Mouse (Mus musculus) stomach, embryonic 15.5 days (tissue): ENCODE data around the gene Ier3. TPM values are rescaled to one million over a fixed set of nuclear protein-coding genes. Genes with fewer than 3 reads are reported as not detected.

Experiments used
- ATAC-seq: fragments of 200-750 bp; cut with Nextera tagmentation; 2 replicates; pipeline ENCODE4 v1.8.0; 2017; ENCODE audit warnings: low read depth, moderate number of reproducible peaks, moderate TSS enrichment; ENCODE audit not compliant: insufficient read depth, low FRiP score
- H3K27ac ChIP-seq: fragments of 300-500 bp; sonication (generic); 2 replicates; pipeline ENCODE4 v1.5.1; 2015; ENCODE audit warnings: mild to moderate bottlenecking, inconsistent platforms
- H3K27me3 ChIP-seq: fragments of 300-500 bp; sonication (generic); replicated peaks from 2 replicates; pipeline ENCODE4 v1.6.1; 2015; ENCODE audit warnings: inconsistent platforms
- H3K36me3 ChIP-seq: fragments of 300-500 bp; sonication (generic); 2 replicates; pipeline ENCODE4 v1.6.1; 2015; ENCODE audit warnings: inconsistent platforms
- H3K4me1 ChIP-seq: fragments of 300-500 bp; sonication (generic); 2 replicates; pipeline ENCODE4 v1.6.1; 2015; ENCODE audit warnings: inconsistent platforms
- H3K4me2 ChIP-seq: fragments of 300-500 bp; sonication (generic); 2 replicates; pipeline ENCODE4 v1.6.1; 2015; ENCODE audit warnings: mild to moderate bottlenecking, inconsistent platforms
- H3K4me3 ChIP-seq: fragments of 300-500 bp; sonication (generic); replicated peaks from 2 replicates; pipeline ENCODE4 v1.5.1; 2015; ENCODE audit warnings: inconsistent platforms
- H3K9ac ChIP-seq: fragments of 300-500 bp; sonication (generic); 2 replicates; pipeline ENCODE4 v1.6.1; 2015; ENCODE audit warnings: inconsistent platforms
- H3K9me3 ChIP-seq: fragments of 300-500 bp; sonication (generic); 2 replicates; pipeline ENCODE4 v1.6.1; 2016; ENCODE audit warnings: inconsistent platforms
- WGBS: fragments of 180-500 bp; shearing (Covaris S2); methylation state at CpG from one replicate; pipeline ENCODE4 v1.1.7; 2015; 5-methylcytosine and 5-hydroxymethylcytosine counted together
- microRNA-seq: library from miRNA; unstranded; fragments of <30 nt; microRNA quantifications from one replicate; pipeline ENCODE4, GENCODE M21; 2016
- polyA plus RNA-seq: library from polyadenylated mRNA; unstranded; fragments of >200 nt; fragmentation: Nextera tagmentation; extraction: Ambion mirVana; gene quantifications from 2 replicates; pipeline ENCODE4 v1.2.1, GENCODE M21; 2015

The Ier3 gene
- polyA plus RNA-seq, 1 experiment from 2014 or later: 16.7 TPM

- no peaks in the 10 kb centered on the region for H3K27me3 ChIP-seq
- no peak for ATAC-seq
- WGBS: 64% methylated on average over 8 of the region's 8 CpGs
- H3K9me3 ChIP-seq: no peaks in the 10 kb centered on the region
- 0 out of 2 replicates have a peak, but pooled peaks cover 2% of the 10 kb centered on the region for H3K36me3 ChIP-seq
- peak overlapping the region; percentile 98 for H3K27ac ChIP-seq
- peaks cover 37% of the 10 kb centered on the region for H3K4me1 ChIP-seq
- H3K4me3 ChIP-seq: peak overlapping the region; percentile 57
- peak overlapping the region; percentile 93 for H3K4me2 ChIP-seq
- H3K9ac ChIP-seq: no peak overlapping the region
Observed at GRCm38 (mm10) chr17:35870884-35871696, 49.6 kb downstream of the Ier3 start.

Small RNAs within 50 kb of the gene (microRNA-seq; reads per million reads assigned to microRNA genes)
- gene Gm28033: not detected

Other genes starting within 250 kb of the Ier3 start
- gene Sfta2, start 220.1 kb upstream of the Ier3 start, polyA plus RNA-seq: 10.6 TPM in 2 replicates
- 0.62 and 0.89 TPM in 2 replicates for gene Gm9573, start 195.0 kb upstream of the Ier3 start, polyA plus RNA-seq
- 19.5 and 29.5 TPM in 2 replicates for gene Mucl3, start 178.0 kb upstream of the Ier3 start, polyA plus RNA-seq
- gene Vars2, start 154.1 kb upstream of the Ier3 start, polyA plus RNA-seq: 18.6 and 21.5 TPM in 2 replicates
- gene Gtf2h4, start 147.9 kb upstream of the Ier3 start, polyA plus RNA-seq: 36.3 and 39.9 TPM in 2 replicates
- 74.0 and 78.4 TPM in 2 replicates for gene Ddr1, start 117.1 kb upstream of the Ier3 start, polyA plus RNA-seq
- 45.3 and 46.0 TPM in 2 replicates for gene Flot1, start 1.5 kb downstream of the Ier3 start, polyA plus RNA-seq
- 762 and 772 TPM in 2 replicates for gene Tubb5, start 16.6 kb downstream of the Ier3 start, polyA plus RNA-seq
- gene Mdc1, start 19.8 kb downstream of the Ier3 start, polyA plus RNA-seq: 15.2 and 19.7 TPM in 2 replicates
- 54.0 and 54.7 TPM in 2 replicates for gene Nrm, start 39.6 kb downstream of the Ier3 start, polyA plus RNA-seq
- gene Ppp1r18, start 43.9 kb downstream of the Ier3 start, polyA plus RNA-seq: 17.0 and 18.6 TPM in 2 replicates
- gene Dhx16, start 58.1 kb downstream of the Ier3 start, polyA plus RNA-seq: 37.8 and 41.4 TPM in 2 replicates
- 21.7 and 23.9 TPM in 2 replicates for gene 2310061I04Rik, start 75.7 kb downstream of the Ier3 start, polyA plus RNA-seq
- gene Atat1, start 88.4 kb downstream of the Ier3 start, polyA plus RNA-seq: 53.2 and 62.8 TPM in 2 replicates
- gene Mrps18b, start 94.7 kb downstream of the Ier3 start, polyA plus RNA-seq: 89.5 and 101 TPM in 2 replicates
- gene Ppp1r10, start 94.8 kb downstream of the Ier3 start, polyA plus RNA-seq: 32.3 and 36.4 TPM in 2 replicates
- gene Abcf1, start 148.1 kb downstream of the Ier3 start, polyA plus RNA-seq: 94.0 and 94.7 TPM in 2 replicates
- gene Gnl1, start 158.2 kb downstream of the Ier3 start, polyA plus RNA-seq: 41.4 and 47.0 TPM in 2 replicates
- 27.6 and 29.0 TPM in 2 replicates for gene Prr3, start 158.6 kb downstream of the Ier3 start, polyA plus RNA-seq
- gene H2-T24, start 198.9 kb downstream of the Ier3 start, polyA plus RNA-seq: 2.6 and 4.2 TPM in 2 replicates
- gene H2-T23, start 211.2 kb downstream of the Ier3 start, polyA plus RNA-seq: 11.4 and 14.8 TPM in 2 replicates
- 17.3 and 18.8 TPM in 2 replicates for gene H2-T22, start 221.1 kb downstream of the Ier3 start, polyA plus RNA-seq
- 0.09 and 0.13 TPM in 2 replicates for gene Gm6034, start 221.3 kb downstream of the Ier3 start, polyA plus RNA-seq
- gene Gm11127, start 236.7 kb downstream of the Ier3 start, polyA plus RNA-seq: 0.28 and 0.50 TPM in 2 replicates